Mouse (Mus musculus) yolk sac, embryonic 10.5 days (tissue): ENCODE measurements around the gene Hormad2.

Experiments used
- DNase-seq: peaks from one replicate; pipeline ENCODE4 v3.0.0-alpha.2; 2017; ENCODE audit warnings: low spot score

Gene Hormad2

GRCm38 (mm10) chr11:4340109-4340779 is 100.7 kb downstream of the Hormad2 start:
- no peak for DNase-seq

GRCm38 (mm10) chr11:4339275-4339674 is 101.6 kb downstream of the Hormad2 start:
- no peak for DNase-seq

- DNase-seq = no peak
These were observed 104.1 kb downstream of the Hormad2 start for GRCm38 (mm10) chr11:4336693-4337283.

- DNase-seq = no peak
These were observed 104.9 kb downstream of the Hormad2 start for GRCm38 (mm10) chr11:4335810-4336692.

GRCm38 (mm10) chr11:4332961-4333360 is 107.9 kb downstream of the Hormad2 start:
- DNase-seq = no peak

- no peak for DNase-seq
These were observed 112.7 kb downstream of the Hormad2 start for GRCm38 (mm10) chr11:4328188-4328587.

- DNase-seq = no peak
These were observed 117.4 kb downstream of the Hormad2 start for GRCm38 (mm10) chr11:4323481-4323880.

- DNase-seq = no peak
These were observed 118.0 kb downstream of the Hormad2 start for GRCm38 (mm10) chr11:4322943-4323342.

- DNase-seq = no peak
These were observed 120.0 kb downstream of the Hormad2 start for GRCm38 (mm10) chr11:4320876-4321275.

GRCm38 (mm10) chr11:4319212-4319955 is 121.5 kb downstream of the Hormad2 start:
- no peak for DNase-seq

GRCm38 (mm10) chr11:4318011-4318410 is 122.9 kb downstream of the Hormad2 start:
- DNase-seq = no peak

GRCm38 (mm10) chr11:4317287-4317686 is 123.6 kb downstream of the Hormad2 start:
- no peak for DNase-seq

GRCm38 (mm10) chr11:4312180-4312579 is 128.7 kb downstream of the Hormad2 start:
- DNase-seq = no peak

- DNase-seq = no peak
These were observed 130.6 kb downstream of the Hormad2 start for GRCm38 (mm10) chr11:4310324-4310723.

- no peak for DNase-seq
These were observed 131.3 kb downstream of the Hormad2 start for GRCm38 (mm10) chr11:4309613-4310012.

GRCm38 (mm10) chr11:4308514-4309450 is 132.1 kb downstream of the Hormad2 start:
- DNase-seq = peak; percentile 27

GRCm38 (mm10) chr11:4308060-4308513 is 132.8 kb downstream of the Hormad2 start:
- no peak for DNase-seq

- DNase-seq = no peak
These were observed 134.8 kb downstream of the Hormad2 start for GRCm38 (mm10) chr11:4306086-4306485.

- no peak for DNase-seq
These were observed 135.8 kb downstream of the Hormad2 start for GRCm38 (mm10) chr11:4305090-4305489.

- no peak for DNase-seq
These were observed 136.7 kb downstream of the Hormad2 start for GRCm38 (mm10) chr11:4304203-4304602.

- no peak for DNase-seq
These were observed 137.9 kb downstream of the Hormad2 start for GRCm38 (mm10) chr11:4303033-4303432.
